Mouse (Mus musculus) right cerebral cortex, postnatal 36 days (tissue): ENCODE measurements around the gene Adipoq.

Experiments
- DNase-seq, 2 experiments: peaks; one replicate each; pipeline ENCODE4 v3.0.0; 2022; ENCODE audit warnings: low spot score in 2 of 2, mixed read lengths in 1 of 2

Gene Adipoq

DNA sequence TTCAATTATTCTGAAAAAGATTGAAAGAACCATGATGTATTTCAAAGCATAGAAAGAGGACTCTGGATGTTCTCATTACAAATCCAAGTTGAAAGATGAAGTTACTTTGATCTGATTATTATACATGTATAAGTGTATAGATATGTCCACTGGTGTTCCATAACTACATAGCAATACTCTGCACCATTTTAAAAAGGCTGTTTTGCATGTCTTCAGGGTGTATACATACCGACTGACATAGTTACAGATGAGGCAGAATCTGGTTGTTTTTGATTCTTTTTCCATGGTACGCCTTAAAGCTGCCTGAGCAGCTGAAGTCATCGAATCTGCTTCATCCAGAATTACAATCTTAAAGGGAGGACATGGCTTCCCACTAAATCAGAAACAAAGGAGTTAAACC, 30.9 kb upstream of the Adipoq start:
- no peak for DNase-seq

DNA sequence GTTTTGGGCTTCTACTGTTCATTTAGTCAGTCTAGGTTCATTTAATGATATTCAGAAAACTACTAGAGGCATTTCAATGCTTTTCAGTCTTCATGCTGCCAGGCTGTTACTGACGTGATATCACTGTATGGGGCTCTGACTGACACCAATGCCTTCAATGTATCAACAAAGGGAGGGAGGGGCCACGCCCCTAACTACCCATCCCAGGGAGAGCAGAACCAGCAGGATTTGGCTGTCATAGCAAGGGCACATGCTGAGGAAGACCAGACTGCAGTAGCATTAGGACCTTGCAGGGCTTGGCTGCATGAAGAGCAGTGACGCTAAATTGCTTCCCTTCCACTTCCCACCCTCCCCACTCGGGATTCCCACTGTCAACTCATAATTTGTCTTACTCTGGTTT, 29.2 kb upstream of the Adipoq start:
- DNase-seq: no peak

DNA sequence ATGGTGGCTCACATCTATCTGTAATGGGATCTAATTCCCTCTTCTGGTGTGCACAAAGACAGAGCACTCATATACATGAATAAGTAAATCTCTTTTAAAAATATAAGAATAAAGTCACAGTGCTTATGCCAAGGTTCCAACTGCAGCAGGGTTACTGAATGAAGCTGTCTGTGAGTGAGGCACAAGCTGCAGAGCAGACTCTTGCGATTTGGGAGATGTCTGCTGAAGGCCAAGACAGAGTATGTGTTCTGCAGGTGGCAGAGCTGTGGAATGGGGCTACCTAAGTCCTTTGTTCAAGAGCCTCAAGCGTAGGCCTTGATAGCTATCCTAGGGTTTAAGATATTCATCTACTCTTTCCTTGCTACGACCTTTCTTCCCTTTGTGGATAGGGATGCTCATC, 23.9 kb upstream of the Adipoq start:
- no peak for DNase-seq

DNA sequence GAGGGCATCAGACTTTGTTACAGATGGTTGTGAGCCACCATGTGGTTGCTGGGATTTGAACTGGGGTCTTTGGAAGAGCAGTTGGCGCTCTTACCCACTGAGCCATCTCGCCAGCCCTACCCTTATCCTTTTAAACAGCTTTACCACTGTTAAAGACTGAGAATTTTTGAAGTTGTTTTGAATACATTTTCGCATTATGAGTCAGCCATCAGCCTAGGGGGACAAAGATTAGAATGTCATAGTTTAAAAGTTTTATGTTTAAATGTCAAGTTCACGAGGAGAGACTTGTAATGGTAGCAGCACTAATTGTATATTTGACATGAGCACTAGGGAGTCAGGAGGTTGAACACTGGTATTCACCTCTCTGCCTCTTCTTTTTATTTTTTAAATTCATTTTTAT, 23.2 kb upstream of the Adipoq start:
- no peak for DNase-seq

DNA sequence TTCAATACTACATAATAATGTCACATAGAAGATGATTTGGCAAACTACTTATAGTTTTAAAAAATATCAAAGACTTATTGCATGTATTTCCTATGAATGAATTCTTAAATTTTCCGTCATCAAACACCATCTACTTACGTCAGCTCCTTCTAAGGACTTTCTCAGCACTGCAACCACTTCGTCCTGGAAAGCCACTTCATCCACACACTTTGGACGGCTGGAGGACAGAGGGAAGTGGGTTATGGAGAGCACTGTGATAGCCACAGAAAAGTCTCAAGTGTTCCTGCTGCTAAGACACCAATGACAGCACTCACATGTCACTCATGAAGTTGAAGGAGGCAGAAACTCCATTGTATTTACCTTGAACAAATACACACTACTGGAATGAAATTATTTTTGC, 21.9 kb upstream of the Adipoq start:
- no peak for DNase-seq

DNA sequence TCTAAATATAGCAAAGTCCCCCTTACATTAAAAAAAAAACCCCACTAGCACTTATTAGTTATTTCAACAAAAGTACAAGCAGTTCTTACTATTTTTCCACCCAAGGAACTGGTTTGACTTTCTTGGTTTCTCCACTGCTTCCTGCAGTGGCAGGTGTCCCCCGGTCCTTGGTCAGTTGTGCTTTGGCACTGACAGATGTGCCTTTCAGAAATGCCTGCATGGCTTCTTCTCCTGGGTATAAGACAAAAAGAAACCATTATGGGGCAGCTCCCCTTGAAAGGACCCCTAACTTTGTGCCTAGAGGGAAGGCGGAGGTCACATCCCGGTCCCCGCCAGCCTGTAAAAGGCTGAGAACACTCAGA, 19.0 kb upstream of the Adipoq start:
- DNase-seq: no peak

DNA sequence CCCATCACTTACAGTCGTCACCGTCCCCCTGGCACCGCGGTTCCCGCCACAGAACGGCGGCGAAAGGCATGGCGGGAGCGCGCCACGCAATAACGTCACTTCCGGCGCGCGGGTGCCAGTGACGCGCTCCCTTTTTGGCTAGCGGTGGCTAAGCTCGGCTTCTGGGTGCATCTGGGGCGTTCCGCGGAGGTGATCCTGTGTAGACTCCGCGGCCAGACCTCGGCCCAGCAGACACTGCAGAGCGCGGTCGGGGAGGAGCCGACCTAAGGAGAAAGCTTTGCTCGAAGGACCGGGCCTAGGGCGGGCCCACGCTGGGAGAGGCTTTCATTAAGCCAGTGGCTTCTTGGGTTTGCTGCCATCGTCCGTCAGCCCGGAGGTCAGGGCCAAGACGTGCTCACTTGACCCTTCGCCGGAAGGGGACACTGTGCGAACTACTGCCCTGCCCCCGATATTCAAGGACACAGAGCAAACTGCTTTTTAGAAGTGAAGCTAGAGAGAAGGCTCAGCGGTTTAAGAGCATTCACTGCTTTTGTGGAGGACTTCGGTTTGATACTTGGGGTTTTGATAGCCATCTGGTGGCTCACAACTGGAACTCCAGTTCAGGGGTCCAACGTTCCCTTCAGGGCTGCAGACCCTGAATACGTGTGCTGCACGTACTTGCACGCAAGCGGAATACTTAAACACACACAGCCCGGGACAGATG, 18.5 kb upstream of the Adipoq start, which contains the start of gene Rfc4:
TSS of gene Rfc4 (minus strand) at position 65 of the 703 bp plus-strand sequence.
- DNase-seq: peak; percentile 90

DNA sequence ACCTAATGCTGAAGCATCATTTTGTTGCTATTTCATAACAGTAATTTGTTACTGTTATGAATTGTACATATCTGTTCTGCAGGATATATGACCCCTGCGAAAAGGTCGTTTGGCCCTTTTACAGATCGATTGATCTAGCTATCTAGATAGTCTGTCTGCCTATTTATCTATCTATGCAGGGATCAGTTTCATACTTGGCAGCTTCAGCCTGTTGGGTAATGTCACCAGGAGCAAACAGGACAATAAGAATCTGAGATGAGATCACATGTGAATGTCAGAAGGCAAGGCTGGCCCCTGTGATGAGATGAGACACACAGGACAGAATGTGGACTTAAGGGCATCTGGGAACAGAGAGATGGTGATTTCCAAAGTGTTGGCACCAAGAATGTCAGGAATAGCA, 16.0 kb upstream of the Adipoq start:
- no peak for DNase-seq

DNA sequence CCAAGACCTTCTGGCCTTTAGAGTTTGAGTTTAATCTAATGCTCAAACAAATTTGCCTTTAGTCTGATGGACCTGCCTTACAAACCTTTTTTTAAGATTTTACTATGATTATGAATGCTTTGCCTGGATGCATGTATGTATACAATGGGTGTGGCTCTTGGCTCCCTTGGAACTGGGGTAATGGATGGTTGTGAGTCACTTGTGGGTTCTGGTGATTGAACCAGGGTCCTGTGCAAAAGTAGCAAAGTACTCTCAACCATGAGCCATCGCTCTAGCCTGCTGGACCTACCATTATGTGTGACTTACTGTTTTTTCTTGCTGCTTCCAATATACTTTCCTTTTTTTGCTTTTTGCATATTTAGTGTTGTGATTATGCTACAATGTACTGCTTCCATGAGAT, 14.0 kb upstream of the Adipoq start:
- DNase-seq: no peak

DNA sequence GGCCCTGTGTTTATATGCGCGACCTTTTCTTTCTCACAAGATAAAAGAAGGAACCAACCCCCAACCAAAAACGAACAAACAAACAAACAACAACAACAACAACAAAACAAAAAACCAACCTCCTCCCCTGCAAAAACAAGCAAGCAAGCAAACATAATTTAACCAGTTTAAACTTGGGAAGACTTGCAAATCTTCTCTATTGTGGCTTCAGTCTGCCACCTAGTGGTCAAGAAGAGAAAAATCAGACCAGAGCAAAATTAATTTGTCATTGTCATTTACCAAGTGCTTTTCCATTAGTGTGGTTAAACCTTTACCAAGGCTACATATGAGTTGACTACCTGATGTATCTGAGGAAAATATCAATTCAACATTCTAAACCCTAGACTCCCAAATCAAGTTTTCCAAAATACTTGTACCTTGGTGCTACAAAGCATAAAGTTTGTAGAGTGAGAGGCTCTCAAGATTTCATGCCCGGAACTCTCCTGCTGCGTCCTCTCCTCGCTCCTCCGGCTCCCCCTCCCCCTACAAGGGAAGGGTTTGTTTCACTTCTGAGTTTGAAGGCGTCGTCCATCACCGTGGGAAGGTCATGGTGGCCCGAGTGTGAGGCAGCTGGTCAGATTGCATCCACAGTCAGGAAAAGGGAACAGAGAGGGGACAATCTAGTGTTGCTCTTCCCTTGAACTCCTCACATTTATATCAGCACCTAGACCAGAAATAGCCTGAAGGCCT, 10.8 kb upstream of the Adipoq start:
- no peak for DNase-seq

DNA sequence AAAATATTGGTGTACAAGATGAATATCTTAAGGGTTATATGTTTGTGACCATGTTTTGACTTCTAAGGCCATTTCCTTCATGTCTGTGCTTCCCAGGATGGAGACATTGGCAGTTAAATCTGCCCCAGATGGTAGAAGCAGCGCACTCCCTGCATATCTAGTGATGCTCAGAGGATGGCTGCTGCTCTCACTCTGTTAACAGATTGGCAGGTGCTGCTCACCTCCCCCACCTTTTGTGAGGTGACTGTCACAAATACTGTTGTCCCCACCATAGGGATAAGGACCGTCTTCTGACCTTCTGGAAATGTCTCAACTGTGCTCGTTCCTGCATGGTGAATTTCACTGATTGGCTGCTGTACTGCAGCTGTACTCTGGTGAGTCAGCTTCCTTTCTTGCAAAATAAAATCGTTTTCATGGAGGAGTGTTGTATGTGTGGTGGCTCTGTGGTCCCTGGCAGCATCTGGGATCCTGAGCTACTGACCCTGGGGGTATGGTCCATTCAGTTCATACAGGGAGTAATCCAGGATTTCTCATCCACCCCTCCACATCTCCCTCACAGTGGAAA, 9.8 kb upstream of the Adipoq start:
- DNase-seq: no peak

DNA sequence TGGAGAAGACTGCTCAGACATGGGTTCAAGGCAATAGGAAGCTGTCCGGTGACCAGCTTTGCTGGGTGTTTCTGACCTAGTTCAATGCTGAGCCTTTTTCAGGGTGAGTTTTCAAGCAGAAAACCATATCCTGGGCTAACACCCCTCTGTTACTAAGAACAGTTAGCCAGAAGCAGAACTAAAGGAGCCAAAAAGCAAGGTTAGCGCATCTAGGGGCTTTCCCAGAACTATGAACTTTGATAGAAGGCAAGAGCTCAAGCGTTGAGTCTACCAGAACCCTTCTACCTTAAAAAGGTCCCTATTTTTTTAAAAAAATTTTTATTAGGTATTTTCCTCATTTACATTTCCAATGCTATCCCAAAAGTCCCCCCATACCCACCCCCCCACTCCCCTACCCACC, 5.4 kb upstream of the Adipoq start:
- DNase-seq: no peak

DNA sequence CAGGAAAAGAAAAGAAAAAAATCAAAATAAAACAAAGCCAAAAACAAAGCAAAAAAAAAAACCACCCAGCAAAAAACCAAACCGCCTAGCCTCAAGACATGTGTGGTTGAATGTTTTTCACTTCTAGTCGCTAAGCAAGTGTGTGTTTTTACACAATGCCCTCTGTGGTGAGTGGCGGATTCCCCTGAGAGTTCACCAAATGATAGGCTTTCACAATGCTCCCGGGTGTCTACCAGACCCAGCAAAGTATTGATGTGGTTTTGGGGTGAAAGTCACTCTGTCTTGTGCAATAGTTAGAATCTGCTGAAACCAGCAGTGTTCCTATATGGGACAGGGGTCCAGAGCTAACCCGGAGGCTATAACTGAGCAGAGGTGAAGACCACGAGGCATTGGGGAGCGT, 2.0 kb upstream of the Adipoq start:
- DNase-seq: no peak

DNA sequence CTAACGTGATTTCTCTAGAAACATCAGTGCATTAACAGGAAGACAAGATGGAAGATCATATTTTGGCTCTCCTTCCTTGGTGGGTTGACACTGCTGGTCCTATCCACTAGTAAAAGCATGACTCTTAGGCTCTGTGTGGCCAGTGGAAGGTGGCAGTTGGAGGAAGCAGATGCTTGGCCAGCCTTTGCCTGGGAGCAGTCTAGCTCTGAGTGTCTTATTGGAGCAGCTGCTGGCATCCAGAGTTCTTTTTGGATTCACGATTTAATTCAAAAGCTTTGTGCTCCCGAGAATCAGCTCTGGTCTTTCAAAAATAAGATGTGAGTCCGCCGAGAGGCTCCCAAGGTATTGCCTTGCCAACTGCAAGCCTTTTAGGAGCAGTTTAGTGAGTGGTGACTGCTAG, 1.1 kb upstream of the Adipoq start:
- no peak for DNase-seq

DNA sequence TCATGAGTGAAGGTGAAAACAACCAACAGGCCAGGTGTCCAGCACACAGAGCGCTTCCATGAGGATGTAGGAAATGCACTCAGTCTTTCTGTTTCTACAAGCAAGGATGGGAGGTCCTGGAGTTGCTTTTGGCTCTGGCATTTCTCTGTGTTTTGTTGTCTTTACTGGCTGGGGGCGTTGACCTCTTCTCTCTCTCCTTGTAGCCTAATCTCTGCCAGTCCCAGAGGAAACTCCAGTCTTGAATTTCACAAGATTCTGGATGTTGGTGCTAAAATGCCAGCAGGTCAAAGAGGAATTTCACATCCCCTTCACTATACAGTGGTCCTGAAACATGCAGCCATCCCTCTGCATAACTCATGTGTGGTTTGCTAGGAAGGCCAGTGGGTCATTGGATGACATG, 2.6 kb downstream of the Adipoq start:
- no peak for DNase-seq

DNA sequence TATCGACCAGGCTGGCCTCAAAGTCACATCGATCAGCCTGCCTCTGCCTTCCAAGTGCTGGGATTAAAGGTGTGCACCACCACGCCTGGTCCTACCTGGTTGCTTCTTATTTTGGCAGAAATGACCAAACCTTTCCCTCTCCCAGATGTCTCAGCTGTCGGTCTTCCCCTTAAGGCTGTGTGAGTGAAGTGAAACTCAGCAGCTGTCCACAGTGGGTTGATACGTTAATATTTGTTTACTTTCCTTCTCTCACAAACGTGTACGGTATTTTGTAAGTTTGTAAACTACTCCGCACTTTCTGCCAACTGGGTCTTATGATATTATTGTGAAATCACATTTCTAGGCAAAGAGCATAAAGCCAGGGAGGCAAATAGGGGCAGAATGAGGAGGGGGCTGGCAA, 3.1 kb downstream of the Adipoq start:
- no peak for DNase-seq

DNA sequence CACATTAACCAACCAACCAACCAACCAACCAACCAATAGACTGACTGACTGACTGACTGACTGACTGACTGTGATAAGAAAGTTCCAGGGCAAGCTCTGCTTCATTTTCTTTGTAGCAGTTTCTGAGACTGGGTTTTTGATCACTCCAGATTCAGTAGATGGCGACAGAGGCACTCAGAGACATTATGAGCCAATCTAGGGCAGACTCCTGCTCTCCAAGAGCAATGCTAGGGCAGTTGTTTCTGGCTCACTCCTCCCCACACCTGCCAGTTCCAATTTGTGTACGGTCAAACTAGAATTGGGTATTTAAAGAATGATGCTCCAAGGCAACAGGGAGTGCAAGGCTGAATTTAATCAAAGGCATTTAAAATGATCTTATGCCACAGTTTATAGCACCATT, 5.1 kb downstream of the Adipoq start:
- peak; percentile 7 to 9 for DNase-seq

DNA sequence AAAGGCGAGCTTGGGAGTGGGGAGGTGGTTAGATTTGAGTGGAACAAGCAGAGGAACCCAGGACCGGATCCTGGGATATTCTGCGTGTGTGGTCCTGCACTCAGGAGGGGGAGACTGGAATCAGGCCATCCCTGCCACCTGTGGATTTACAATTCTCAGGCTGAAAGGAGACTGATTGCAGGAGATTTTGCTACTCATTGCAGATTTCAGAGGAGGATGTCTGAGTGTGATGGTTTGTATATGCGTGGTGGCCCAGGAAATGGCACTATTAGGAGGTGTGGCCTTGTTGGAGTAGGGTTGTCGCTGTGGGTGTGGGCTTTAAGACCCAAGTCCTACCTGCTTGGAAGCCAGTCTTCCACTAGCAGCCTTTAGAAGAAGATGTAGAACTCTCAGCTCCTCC, 7.9 kb downstream of the Adipoq start:
- no peak for DNase-seq

DNA sequence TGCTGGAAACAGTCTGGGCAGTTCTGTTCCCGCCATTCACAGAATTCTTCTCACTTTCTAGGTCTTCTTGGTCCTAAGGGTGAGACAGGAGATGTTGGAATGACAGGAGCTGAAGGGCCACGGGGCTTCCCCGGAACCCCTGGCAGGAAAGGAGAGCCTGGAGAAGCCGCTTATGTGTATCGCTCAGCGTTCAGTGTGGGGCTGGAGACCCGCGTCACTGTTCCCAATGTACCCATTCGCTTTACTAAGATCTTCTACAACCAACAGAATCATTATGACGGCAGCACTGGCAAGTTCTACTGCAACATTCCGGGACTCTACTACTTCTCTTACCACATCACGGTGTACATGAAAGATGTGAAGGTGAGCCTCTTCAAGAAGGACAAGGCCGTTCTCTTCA, 10.7 kb downstream of the Adipoq start:
- DNase-seq: no peak

DNA sequence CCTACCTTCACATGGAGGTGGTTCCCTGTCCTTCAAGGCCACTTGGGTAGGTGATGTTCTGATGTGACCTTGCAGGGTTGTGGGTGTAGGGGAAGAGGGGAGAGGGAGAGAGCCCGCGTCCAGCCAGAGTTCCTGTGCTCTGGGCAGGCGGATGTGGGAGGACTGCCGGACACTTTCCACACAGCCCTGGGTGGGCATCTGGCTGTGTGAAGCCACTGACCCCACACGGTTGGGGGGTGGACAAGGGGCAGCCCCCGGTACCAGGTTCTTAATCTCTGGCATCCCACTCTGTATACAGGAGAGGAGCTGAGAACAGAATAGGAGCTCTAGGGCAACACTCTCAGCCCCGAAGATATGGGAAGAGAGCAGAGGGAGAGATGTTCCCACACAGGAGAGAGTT, 12.0 kb downstream of the Adipoq start:
- no peak for DNase-seq

DNA sequence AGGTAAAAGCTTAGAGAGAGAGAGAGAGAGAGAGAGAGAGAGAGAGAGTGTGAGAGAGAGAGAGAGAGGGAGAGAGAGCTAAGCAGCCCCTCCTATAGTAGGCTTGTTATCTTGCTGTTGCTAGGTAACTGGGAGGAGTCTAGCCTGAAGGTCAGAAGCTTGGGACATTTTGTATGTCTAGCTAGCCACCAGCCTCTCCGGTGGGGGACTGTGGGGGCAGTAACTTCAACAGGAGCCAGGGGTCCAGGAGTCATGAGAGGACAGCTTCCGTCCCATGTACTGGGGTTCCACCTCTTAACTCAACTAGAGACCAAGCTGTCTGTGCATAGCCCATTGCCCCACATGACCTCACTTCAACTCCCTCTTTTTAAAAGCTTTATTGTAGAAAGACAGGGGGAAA, 12.6 kb downstream of the Adipoq start:
- no peak for DNase-seq

DNA sequence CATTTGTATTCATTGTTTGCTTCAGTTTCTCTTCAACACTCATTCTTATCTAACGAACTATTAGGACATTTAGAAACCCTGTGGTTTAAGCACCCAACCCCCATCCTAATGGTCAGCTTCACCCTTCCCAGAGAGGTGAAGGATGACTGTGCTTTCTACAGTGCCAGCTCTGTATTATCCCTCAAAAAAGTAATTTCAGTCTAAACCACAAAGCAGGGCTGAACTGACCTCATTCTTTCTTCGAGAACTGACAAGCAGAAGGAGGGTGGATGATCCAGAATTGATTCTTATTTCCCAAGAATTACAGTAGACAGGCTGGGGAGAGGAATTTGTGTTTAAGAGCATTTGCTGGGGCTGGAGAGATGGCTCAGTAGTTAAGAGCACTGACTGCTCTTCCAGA, 13.4 kb downstream of the Adipoq start:
- no peak for DNase-seq

DNA sequence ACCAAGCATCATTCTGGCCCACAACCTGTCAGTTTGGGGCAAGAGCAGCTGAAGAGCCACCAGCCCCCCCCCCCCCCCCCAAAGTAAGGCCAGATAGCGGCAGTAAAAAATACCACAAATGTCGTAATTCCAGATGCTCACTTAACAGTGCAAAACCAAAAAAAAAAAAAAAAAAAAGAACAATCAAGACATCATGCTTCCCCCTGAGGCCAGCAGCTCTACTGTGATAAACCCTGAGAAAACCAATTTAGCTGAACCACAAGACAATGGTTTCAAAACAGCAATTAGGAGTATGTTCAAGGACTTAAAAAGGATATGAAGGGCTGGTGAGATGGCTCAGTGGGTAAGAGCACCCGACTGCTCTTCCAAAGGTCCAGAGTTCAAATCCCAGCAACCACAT, 15.8 kb downstream of the Adipoq start:
- DNase-seq: no peak
